Mouse (Mus musculus) right cerebral cortex, postnatal 4 days (tissue): Measurements from ENCODE around the gene Calcoco1.
"Not testable (repeated sequence)": the region's sequence is repeated elsewhere in the genome, so short reads cannot be mapped to it uniquely, and the experiment has no call there.

Experiments used
- DNase-seq: peaks from one replicate; pipeline ENCODE4 v3.0.0-alpha.2; 2022

Gene Calcoco1

GRCm38 (mm10) chr15:102683670-102684069, 38.3 kb downstream of the Calcoco1 start:
- no peak for DNase-seq

GRCm38 (mm10) chr15:102676345-102676744, 45.6 kb downstream of the Calcoco1 start:
- no peak for DNase-seq

GRCm38 (mm10) chr15:102673548-102673947, 48.4 kb downstream of the Calcoco1 start:
- no peak for DNase-seq

DNA sequence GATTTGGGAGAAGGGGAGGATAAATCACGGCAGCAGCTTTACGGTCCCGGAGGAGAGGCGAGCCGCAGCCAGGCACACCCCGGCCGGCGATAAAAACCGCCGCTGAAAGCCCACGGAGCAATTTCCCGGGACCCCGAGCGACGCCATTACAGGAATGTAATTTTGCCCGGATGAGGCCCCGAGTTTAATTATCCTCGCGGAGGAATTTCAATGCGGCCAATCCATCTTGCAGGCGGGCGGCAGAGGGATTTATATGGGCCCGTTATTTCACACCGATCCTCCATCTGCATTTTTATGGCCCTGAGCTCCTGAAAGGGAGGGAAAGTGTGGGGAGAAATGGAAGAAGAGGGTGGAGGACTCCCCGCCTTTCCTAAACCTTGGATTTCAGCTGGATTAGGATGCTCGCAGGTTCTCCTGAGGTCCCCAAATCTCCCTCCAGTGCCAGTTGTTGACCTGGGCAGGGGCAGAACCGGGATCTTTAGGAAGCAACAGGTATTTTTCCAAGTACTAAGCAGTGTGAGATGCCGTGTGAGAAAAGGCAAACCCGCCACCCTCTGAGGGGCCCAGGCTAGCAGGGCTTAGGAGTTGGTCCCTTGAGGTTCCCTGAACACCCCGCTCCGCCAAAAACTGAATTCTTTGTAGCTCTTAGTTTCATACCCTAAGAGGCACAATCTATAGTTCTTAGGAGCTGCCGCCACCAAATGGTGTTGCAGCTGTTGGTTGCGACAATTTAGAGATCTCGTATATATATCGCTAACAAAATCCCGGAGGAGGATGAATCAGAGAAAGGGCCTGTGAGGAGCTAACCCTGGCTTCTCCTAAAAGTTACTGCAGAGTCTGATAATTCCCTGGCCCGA, 49.5 kb downstream of the Calcoco1 start, which contains the start of gene Atp5g2:
TSS of gene Atp5g2 (minus strand) at position 138 of the 857 bp plus-strand sequence.
- peak; percentile 50 for DNase-seq

DNA sequence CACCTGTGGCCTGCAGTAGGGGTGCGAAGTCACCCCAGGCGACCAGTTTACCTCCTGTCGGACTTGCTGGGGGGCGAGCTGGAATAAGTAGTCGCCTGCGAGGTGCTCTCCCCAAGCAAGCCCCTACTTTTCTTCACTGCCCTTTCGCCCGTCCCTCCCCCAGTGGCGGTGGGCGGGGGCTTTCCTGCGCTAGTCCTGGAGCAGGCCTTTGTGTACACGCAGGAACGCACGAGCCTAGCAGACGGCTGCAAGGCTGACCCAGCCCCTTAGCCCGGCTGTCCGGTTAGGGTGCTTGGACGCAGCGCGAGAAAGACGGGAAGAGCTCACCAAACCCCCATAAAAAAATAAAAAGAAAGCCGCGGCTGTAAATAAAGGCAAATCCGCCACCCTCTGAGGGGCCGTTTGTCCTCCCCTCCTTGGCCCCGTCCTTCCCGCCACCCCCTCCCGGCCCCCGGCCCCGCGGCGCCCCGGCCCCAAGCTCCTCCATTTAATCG, 50.2 kb downstream of the Calcoco1 start:
- peak; percentile 73 for DNase-seq

GRCm38 (mm10) chr15:102670767-102671575, 51.0 kb downstream of the Calcoco1 start:
- DNase-seq, result peak; percentile 98

DNA sequence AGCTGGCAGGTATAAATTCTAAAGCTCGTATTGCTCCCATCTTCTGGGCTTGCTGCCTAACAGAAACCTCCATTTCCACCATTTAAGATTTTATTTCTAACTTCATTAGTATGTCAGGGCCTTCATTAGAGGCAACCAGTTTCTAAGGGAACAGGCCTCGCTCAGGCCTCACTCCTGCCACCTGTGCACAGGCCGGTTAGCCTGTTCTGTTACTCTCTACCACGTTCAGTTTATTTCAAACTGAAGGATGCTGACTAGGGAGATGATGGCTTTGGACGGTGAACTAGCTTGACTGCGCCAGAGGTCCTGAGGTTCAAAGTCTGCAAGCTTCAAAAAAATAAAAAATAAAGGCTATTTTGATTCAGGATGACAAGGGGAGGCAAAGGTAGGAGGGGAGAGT, 51.7 kb downstream of the Calcoco1 start:
- no peak for DNase-seq

GRCm38 (mm10) chr15:102669571-102669970, 52.4 kb downstream of the Calcoco1 start:
- DNase-seq, result no peak

DNA sequence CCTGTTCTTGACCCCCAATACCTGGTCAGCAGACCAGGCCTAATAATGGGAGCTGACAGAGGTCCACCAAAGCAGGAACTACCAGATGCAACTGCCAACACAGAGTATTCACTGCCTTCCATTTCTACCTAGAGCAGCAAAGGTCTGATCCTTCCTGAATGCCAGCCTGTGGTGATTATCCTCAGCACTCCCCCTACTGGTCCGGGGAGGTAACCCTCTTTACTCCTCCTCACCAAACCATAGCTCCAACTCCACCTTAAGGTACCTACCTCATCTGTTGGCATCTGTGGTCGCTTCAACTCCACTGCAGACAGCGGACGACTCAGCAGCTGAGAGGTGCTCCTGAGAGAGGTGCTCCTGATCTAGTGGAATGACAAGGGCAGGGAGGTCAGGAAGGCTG, 56.5 kb downstream of the Calcoco1 start:
- peak; percentile 53 for DNase-seq

GRCm38 (mm10) chr15:102663825-102664224, 58.2 kb downstream of the Calcoco1 start:
- DNase-seq, result no peak

GRCm38 (mm10) chr15:102662601-102663000, 59.4 kb downstream of the Calcoco1 start:
- not testable (repeated sequence) for DNase-seq

DNA sequence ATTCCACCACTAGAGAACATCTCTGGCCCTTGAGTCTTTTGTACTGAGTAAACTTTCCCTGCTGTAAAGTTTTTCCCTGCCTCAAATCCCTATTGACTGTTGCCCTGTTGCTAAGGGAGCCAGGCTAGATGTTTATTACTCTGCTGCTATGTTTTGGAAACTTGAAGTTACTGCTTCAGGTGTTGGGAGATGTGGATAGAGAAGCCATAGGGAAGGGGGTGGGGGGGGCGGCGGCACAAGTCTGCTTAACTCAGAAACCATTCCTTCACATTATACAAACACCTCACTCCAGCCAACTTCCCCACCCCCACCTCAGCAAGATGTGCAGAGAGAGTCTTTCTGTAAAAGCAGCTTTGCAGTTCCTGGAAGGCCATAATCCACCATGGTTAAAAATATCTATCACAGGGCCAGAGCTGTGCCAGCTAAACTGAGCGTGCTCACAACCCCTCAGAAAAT, 64.0 kb downstream of the Calcoco1 start:
- no peak for DNase-seq
